Mouse (Mus musculus) limb, embryonic 15.5 days (tissue): ENCODE results near the gene Ankdd1a. TPM values are rescaled to one million over a fixed set of nuclear protein-coding genes. Genes with fewer than 3 reads are reported as not detected.

Source experiments
- ATAC-seq: fragments of 200-750 bp; cut with Nextera tagmentation; 2 replicates; pipeline ENCODE4 v1.8.0; 2017; ENCODE audit warnings: low read depth, moderate TSS enrichment; ENCODE audit not compliant: insufficient number of reproducible peaks, low FRiP score, low TSS enrichment
- H3K27ac ChIP-seq: fragments of 300-500 bp; sonication (generic); 2 replicates; pipeline ENCODE4 v1.5.1; 2015; ENCODE audit warnings: moderate library complexity, mild to moderate bottlenecking, inconsistent platforms
- H3K27me3 ChIP-seq: fragments of 300-500 bp; sonication (generic); 2 replicates; pipeline ENCODE4 v1.6.1; 2015; ENCODE audit warnings: inconsistent platforms
- H3K36me3 ChIP-seq: fragments of 300-500 bp; sonication (generic); 2 replicates; pipeline ENCODE4 v1.6.1; 2015; ENCODE audit warnings: inconsistent platforms
- H3K4me1 ChIP-seq: fragments of 300-500 bp; sonication (generic); 2 replicates; pipeline ENCODE4 v1.6.1; 2015; ENCODE audit warnings: inconsistent platforms
- H3K4me2 ChIP-seq: fragments of 300-500 bp; sonication (generic); 2 replicates; pipeline ENCODE4 v1.6.1; 2015; ENCODE audit warnings: mild to moderate bottlenecking, inconsistent platforms
- H3K4me3 ChIP-seq: fragments of 300-500 bp; sonication (generic); 2 replicates; pipeline ENCODE4 v1.5.1; 2015; ENCODE audit warnings: mild to moderate bottlenecking, inconsistent platforms
- H3K9ac ChIP-seq: fragments of 300-500 bp; sonication (generic); 2 replicates; pipeline ENCODE4 v1.6.1; 2015; ENCODE audit warnings: inconsistent platforms
- H3K9me3 ChIP-seq: fragments of 300-500 bp; sonication (generic); 2 replicates; pipeline ENCODE4 v1.6.1; 2016; ENCODE audit warnings: inconsistent platforms
- WGBS: fragments of 180-500 bp; shearing (Covaris S2); methylation state at CpG from one replicate; pipeline ENCODE4 v1.1.7; 2015; 5-methylcytosine and 5-hydroxymethylcytosine counted together
- polyA plus RNA-seq: library from polyadenylated mRNA; unstranded; fragments of >200 nt; fragmentation: Nextera tagmentation; extraction: Ambion mirVana; gene quantifications from 2 replicates; pipeline ENCODE4 v1.2.1, GENCODE M21; 2015

The Ankdd1a gene
- polyA plus RNA-seq, 1 experiment from 2014 or later, result 0.35 TPM

DNA sequence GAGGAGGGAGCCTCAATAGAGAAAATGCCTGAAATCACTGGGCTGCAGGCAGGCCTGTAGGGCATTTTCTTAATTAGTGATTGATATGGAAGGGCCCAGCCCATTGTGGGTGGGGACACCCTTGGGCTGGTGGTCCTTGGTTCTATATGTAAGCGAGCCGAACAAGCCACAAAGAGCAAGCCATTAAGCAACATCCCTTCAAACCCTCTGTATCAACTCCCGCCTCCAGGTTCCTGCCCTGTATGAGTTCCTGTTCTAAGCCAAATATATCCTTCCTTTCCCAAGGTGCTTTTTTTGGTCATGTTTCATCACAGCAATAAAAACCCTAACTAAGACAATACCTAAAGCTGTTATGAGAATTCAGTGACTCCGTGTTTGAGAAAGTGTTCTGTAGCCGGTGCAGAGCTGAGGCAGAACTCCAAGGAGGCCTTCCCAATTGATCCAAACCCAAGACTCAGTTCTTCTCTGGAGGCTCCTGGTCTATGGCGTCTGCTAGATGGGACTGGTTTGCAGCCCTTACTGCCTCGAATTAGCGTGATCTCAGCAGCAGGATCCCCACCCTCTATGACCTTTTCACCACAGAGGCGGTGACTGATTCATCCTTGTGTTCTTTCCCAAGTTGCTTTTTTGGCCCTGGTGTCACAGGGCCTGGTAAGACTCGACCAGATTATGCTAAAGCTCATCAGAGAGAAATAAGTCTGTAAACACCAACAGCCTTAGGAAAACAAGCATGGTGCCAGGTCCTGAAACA, 5.6 kb upstream of the Ankdd1a start:
- no peaks in the 10 kb centered on the region for H3K36me3 ChIP-seq
- 79% methylated on average over 10 of the region's 10 CpGs for WGBS
- no peaks in the 10 kb centered on the region for H3K27me3 ChIP-seq
- no peak for ATAC-seq
- no peak overlapping the region for H3K27ac ChIP-seq
- H3K4me3 ChIP-seq, result no peak overlapping the region
- no peaks in the 10 kb centered on the region for H3K9me3 ChIP-seq
- H3K4me2 ChIP-seq, result no peak overlapping the region
- H3K4me1 ChIP-seq, result peaks cover 13% of the 10 kb centered on the region
- no peak overlapping the region for H3K9ac ChIP-seq

DNA sequence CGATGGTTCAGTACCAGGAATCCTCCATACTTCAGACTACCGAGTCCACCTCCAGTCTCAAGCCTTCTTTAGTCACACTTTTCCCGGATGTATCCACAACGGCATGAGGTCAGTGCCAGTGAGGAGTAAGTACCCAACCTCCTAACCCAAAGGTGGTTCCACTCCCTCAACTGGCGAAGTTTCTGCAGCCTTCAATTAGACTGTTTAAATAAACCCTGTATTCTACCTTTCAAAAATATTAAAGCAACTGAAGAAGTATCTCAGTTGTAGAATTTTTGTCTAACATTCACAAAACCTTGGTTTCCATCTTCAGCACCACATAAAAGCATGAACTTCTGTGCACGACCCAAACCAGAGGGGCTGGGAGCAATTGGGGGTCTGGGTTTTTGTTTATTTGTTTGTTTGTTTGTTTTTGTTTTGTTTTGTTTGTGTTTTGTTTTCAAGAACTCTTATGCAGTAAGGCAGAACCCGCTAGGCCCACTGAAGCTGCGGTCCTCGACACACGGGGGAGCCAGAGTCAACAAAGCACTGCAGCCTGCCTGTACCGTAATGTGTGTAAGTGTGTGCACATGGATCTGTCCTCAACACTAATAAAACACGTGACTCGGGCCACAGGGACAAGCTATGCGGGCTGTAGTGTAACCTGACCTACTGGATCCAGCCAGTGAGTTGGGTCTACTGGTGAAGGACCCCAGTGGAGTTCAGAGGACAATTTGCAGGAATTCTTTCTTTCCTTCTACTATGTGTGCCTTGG, 3.8 kb upstream of the Ankdd1a start:
- no peak overlapping the region for H3K4me3 ChIP-seq
- WGBS, result 23% methylated on average over 14 of the region's 14 CpGs
- no peak for ATAC-seq
- H3K9ac ChIP-seq, result no peak overlapping the region
- H3K9me3 ChIP-seq, result no peaks in the 10 kb centered on the region
- H3K36me3 ChIP-seq, result no peaks in the 10 kb centered on the region
- no peak overlapping the region for H3K27ac ChIP-seq
- no peak overlapping the region for H3K4me2 ChIP-seq
- H3K4me1 ChIP-seq, result peaks cover 22% of the 10 kb centered on the region
- no peaks in the 10 kb centered on the region for H3K27me3 ChIP-seq

DNA sequence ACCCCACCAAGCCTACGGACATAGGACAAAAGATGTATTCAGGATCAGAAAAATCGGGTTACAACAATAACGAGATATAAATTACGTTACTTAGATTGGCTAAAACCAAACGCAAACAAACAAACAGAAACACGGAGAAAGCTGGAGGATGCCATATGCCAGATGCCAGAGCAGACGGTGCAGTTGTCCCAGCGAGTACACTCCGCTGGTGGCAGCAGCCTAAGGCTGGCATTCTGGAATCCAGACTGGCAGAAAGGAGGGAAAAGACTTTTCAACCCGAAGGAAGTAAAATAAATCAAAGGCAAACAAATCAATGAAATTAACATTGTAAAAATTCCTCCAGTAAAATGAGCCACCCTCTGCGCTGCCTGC, 498 bp upstream of the Ankdd1a start:
- WGBS, result 11% methylated on average over 11 of the region's 11 CpGs
- no peak for ATAC-seq
- H3K4me3 ChIP-seq, result peak overlapping the region; percentile 26
- peak overlapping the region; percentile 57 for H3K4me2 ChIP-seq
- no peaks in the 10 kb centered on the region for H3K27me3 ChIP-seq
- H3K9ac ChIP-seq, result no peak overlapping the region
- H3K36me3 ChIP-seq, result no peaks in the 10 kb centered on the region
- H3K9me3 ChIP-seq, result no peaks in the 10 kb centered on the region
- peaks cover 22% of the 10 kb centered on the region for H3K4me1 ChIP-seq
- no peak overlapping the region for H3K27ac ChIP-seq

DNA sequence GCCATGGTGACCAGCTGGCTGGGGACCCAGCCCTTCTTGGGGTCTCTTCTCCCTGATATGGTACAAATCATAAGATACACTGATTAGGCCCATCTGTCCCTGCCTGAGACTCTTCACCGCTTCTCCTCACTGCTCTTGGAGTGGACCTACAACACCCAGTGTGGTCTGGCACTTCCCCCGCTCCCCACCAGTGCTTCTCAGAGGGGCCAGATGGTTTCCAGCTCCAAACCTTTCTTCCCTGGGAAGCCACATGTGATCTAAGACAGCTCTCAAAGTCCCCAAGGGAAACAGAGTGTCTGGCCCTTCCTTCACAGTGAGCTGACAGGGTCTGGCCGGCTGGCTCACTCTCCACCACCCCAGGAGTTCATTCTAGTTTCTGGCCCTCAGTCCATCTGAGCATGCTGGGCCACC, 5.1 kb downstream of the Ankdd1a start:
- Histone ChIP-seq H3K4me1 (peaks cover 1% of the 10 kb centered on the region), H3K4me3 (no peak overlapping the region), H3K9me3 (no peaks in the 10 kb centered on the region), H3K9ac (no peak overlapping the region), H3K27ac (no peak overlapping the region), H3K27me3 (no peaks in the 10 kb centered on the region), H3K36me3 (no peaks in the 10 kb centered on the region), H3K4me2 (no peak overlapping the region)
- ATAC-seq, result no peak
- 47% methylated on average over 3 of the region's 3 CpGs for WGBS

DNA sequence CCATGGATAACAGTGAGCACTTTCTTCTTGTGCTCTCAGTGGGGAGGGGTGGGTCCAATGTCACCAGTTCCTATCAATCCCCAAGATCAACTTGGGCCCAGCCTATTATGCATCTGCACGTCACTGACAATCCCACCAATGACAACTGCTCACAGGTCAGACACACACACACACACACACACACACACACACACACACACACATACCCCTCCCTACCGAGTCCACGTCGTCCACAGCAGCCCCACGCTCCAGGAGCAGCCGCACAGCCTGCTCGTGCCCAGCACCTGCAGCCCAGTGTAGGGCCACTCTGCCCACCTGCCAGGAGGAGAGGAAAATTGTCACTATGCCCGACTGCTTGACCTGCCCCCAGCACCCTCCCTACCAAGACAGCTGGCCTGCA, 5.6 kb downstream of the Ankdd1a start:
- WGBS, result 76% methylated on average over 8 of the region's 8 CpGs
- no peak overlapping the region for H3K4me3 ChIP-seq
- H3K9ac ChIP-seq, result no peak overlapping the region
- no peak overlapping the region for H3K4me2 ChIP-seq
- no peaks in the 10 kb centered on the region for H3K9me3 ChIP-seq
- no peaks in the 10 kb centered on the region for H3K27me3 ChIP-seq
- no peaks in the 10 kb centered on the region for H3K36me3 ChIP-seq
- H3K4me1 ChIP-seq, result no peaks in the 10 kb centered on the region
- no peak overlapping the region for H3K27ac ChIP-seq
- 0 out of 2 replicates have a peak, but pooled peaks have one; percentile 44 for ATAC-seq

DNA sequence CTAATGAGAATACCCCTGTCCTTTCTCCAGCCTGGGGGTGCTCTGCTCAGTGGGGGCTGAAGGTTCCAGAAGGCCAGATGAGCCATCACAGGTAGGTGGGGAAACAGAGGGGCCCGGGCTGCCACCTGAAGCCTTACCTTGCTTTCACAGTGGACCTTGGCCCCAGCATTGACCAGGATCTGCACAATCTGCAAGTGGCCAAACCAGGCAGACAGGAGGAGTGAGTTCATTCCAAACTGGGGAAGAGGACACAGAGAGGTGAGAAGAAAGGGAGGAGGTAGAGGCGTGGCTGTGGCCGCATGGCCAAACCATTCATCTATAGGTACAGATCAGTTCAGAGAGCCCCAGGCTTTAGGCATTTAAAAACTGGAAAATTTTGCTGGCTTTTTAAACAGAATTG, 7.5 kb downstream of the Ankdd1a start:
- 82% methylated on average over 3 of the region's 3 CpGs for WGBS
- no peak overlapping the region for H3K4me3 ChIP-seq
- H3K4me1 ChIP-seq, result no peaks in the 10 kb centered on the region; the same call in 1 of the 2 replicates
- H3K27ac ChIP-seq, result no peak overlapping the region
- no peaks in the 10 kb centered on the region for H3K9me3 ChIP-seq
- ATAC-seq, result no peak
- H3K36me3 ChIP-seq, result no peaks in the 10 kb centered on the region
- no peak overlapping the region for H3K4me2 ChIP-seq
- no peak overlapping the region for H3K9ac ChIP-seq
- H3K27me3 ChIP-seq, result no peaks in the 10 kb centered on the region

DNA sequence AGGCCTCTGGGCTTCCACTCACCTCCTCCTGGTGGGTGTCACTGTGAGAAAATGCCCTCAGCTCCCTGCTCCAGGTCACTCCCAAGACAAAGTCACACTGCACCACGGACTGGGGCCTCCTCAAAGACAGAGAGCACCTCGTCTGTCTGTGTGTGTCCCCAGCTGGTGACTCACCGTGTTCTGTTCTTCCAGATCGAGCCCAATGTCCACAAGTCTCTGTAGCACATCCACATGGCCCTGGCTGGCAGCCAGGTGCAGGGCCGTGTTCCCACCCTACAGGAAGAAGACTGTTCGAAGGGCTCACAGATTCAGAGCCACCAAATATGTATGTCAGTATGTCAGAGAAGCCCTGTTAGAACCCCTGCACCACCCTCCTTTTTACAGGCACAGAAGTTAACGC, 11.5 kb downstream of the Ankdd1a start:
- no peak for ATAC-seq
- WGBS, result 38% methylated on average over 7 of the region's 7 CpGs
- H3K27me3 ChIP-seq, result no peaks in the 10 kb centered on the region

DNA sequence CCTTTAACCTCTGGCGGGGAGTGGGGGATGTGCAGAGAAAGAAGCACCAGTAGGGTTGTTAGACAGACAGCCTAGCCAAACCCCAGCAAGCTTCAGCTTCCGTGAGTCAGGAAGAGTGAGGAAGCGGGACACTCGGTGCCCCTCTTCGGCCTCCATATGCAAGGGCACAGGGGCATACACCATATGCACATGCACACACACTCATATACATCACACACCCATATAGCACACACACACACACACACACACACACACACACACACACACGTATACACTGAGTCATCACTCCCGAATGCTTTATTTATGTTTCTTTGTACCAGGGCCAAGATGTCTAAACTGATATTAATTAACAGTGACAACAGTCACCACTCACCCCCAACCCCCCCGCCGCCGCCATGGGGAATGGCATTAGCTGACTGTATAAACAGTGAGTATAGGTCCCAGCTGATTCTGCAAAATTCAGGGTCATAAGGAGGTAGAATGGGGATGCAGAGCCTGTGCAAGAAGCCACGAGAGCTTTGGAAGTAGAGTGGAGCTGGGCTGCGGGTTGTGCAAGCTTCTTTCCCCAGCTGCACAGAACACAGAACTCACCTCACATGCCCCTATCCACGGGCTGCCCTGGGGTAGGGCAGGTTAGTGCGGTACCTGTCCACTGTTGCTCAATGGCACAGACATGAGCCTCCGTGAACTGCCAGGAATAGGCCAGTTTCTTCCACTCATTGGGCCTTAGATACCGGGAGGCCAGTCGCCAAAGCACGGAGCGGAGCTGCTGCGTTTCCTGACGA, 17.1 kb downstream of the Ankdd1a start:
- H3K9ac ChIP-seq, result no peak overlapping the region
- H3K9me3 ChIP-seq, result no peaks in the 10 kb centered on the region
- H3K4me3 ChIP-seq, result no peak overlapping the region
- H3K36me3 ChIP-seq, result no peaks in the 10 kb centered on the region
- H3K4me2 ChIP-seq, result no peak overlapping the region
- no peaks in the 10 kb centered on the region; the same call in 1 of the 2 replicates for H3K4me1 ChIP-seq
- 79% methylated on average over 21 of the region's 21 CpGs for WGBS
- no peak for ATAC-seq
- no peaks in the 10 kb centered on the region for H3K27me3 ChIP-seq
- H3K27ac ChIP-seq, result no peak overlapping the region

More for the DNA sequence above, 11.5 kb downstream of the Ankdd1a start:
- Histone ChIP-seq H3K4me2 (no peak overlapping the region), H3K36me3 (no peaks in the 10 kb centered on the region), H3K4me3 (no peak overlapping the region), H3K9me3 (no peaks in the 10 kb centered on the region), H3K9ac (no peak overlapping the region), H3K4me1 (no peaks in the 10 kb centered on the region; the same call in 1 of the 2 replicates), H3K27ac (no peak overlapping the region)

DNA sequence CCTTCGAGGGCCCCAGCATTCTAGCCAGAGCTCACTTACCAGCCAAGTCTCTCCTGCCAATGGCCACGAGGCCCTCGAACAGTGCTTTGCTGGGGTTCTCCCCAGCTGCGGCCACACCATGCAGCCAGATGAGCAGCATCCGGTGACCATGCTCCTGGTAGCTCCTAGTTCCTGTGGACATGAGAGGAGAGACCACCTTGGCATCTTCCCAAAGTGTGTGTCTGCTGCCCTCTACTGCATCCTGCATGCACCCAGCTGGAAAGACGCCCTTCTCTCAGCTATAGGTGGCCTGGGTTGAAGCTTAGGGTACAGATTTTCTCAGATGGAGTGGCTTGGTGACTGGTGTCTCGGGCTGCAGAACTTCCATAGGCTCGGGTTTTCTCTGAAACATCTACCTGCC, 17.8 kb downstream of the Ankdd1a start:
- WGBS, result 46% methylated on average over 8 of the region's 8 CpGs
- no peaks in the 10 kb centered on the region for H3K36me3 ChIP-seq
- H3K27ac ChIP-seq, result no peak overlapping the region
- no peaks in the 10 kb centered on the region for H3K27me3 ChIP-seq
- no peak overlapping the region for H3K9ac ChIP-seq
- ATAC-seq, result no peak
- no peaks in the 10 kb centered on the region for H3K4me1 ChIP-seq
- H3K4me2 ChIP-seq, result no peak overlapping the region
- no peaks in the 10 kb centered on the region for H3K9me3 ChIP-seq
- H3K4me3 ChIP-seq, result no peak overlapping the region

DNA sequence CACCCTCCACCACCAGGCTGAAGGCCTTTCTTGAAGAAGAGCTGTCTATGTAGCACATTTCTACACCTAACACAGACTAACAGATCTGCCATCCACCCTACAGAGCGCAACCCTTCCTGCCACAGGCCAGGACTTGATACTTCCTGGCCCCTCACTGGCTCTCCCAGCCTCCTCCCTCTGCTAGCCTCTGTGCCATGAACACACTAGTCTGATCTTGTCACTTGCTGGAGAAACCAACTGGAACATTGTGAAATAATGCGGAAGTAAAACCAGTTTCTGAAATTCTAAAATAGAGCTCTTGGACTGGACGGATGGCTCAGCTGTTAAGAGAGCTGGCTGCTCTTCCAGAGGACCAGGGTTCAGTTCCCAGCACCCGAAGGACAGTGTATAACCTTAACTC, 27.1 kb downstream of the Ankdd1a start:
- H3K4me2 ChIP-seq, result no peak overlapping the region
- no peaks in the 10 kb centered on the region for H3K4me1 ChIP-seq
- no peak overlapping the region for H3K4me3 ChIP-seq
- 83% methylated on average over 4 of the region's 4 CpGs for WGBS
- peaks cover 4% of the 10 kb centered on the region for H3K36me3 ChIP-seq
- no peak for ATAC-seq
- no peaks in the 10 kb centered on the region for H3K27me3 ChIP-seq
- no peak overlapping the region for H3K9ac ChIP-seq
- peak overlapping the region; percentile 19 for H3K27ac ChIP-seq
- no peaks in the 10 kb centered on the region for H3K9me3 ChIP-seq

DNA sequence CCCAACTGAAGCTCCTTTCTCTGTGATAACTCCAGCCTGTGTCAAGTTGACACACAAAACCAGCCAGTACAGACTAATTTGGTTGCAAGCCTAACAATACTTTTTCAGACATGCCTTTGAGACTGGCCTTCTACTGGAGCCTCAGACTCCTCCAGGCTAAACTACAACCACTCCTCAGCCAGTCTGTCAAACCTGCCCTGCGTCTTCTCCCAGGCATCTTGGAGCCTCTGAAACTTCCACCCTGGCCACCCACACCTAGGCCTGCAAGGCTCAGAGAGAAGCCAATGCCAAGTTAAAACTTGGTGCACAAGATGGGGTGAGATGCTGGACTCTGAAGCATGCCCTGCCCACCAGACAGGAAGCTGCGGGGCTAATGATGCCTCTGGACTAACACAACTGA, 27.6 kb downstream of the Ankdd1a start:
- Histone ChIP-seq H3K4me3 (no peak overlapping the region), H3K4me1 (no peaks in the 10 kb centered on the region), H3K27me3 (no peaks in the 10 kb centered on the region), H3K4me2 (no peak overlapping the region), H3K9ac (no peak overlapping the region), H3K27ac (peak overlapping the region; percentile 19), H3K9me3 (no peaks in the 10 kb centered on the region), H3K36me3 (peaks cover 9% of the 10 kb centered on the region)
- ATAC-seq, result no peak
- WGBS, result 76% methylated on average over 2 of the region's 2 CpGs

DNA sequence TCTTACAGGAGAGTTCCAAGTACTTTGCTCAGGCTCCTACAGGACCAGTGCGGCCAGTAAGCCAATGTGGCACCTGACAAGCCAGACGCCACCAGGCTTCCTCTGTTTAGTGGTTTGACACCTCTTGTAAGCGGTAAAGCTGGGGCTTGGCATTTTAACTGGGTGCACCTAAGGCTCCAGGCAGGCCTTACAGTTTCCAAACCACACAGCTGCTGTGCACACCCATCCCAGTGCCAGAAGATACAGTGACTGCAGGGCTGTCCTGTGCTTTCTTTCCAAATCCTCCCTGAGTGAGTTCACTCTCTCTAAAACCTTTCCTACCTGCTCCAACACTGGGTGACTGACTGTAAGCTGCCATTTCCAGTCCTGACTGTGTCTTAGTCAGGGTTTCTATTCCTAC, 28.5 kb downstream of the Ankdd1a start:
- Histone ChIP-seq H3K27ac (no peak overlapping the region), H3K9ac (no peak overlapping the region), H3K4me3 (no peak overlapping the region), H3K4me1 (no peaks in the 10 kb centered on the region), H3K4me2 (no peak overlapping the region), H3K36me3 (peaks cover 18% of the 10 kb centered on the region), H3K9me3 (no peaks in the 10 kb centered on the region), H3K27me3 (no peaks in the 10 kb centered on the region)
- no peak for ATAC-seq
- 64% methylated on average over 3 of the region's 3 CpGs for WGBS
